ENCODE assay signal across 26 mouse cellular contexts in the genomic region with DNA sequence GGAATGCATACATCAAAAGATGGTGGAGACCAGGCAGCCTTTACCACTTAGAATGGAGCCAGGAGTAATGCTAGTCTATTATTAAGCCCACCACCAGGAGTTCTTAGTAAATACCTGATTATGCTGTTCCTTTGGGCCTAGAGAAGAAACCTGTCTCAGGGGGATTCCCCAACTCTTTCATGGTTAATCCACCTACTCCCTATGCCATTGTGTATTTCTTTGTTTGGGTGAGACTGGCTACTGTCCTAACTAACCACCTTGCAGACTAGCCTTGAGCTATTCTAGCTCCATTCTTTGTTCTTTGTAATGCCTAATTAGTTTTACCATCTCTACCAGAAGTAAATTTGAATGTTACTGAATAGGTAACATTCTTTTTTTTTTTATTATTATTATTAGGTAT.
"Had no signal": no experiment of that assay in that cellular context is flagged by ENCODE, and none has a peak within 500 bp of the region (broad histone marks: within the 10 kb centered on the region; RNA-seq: fewer than 3 reads in every experiment).

No protein-coding gene starts in this region.

- H3K9me3 ChIP-seq: embryonic facial prominence, embryonic 10.5 days; embryonic facial prominence, embryonic 12.5 days; embryonic facial prominence, embryonic 13.5 days; embryonic facial prominence, embryonic 15.5 days; forebrain, embryonic 10.5 days; forebrain, embryonic 12.5 days; forebrain, embryonic 13.5 days; forebrain, embryonic 15.5 days; heart, embryonic 10.5 days had no signal

- DNase-seq: cerebellum, adult 9-11 months; cerebellum, postnatal 10 days; cerebellum, postnatal 14 days; cerebellum, postnatal 25 days; cerebellum, postnatal 36 days; embryo, embryonic 11 days; forebrain, postnatal 0 days; gastrocnemius, adult 2 months; gastrocnemius, postnatal 10 days; gastrocnemius, postnatal 14 days; gastrocnemius, postnatal 25 days; gastrocnemius, postnatal 36 days; heart, adult 18-20 months; heart, adult 2 months had no signal

- ATAC-seq: forebrain, embryonic 13.5 days; forebrain, embryonic 14.5 days; forebrain, embryonic 15.5 days; forebrain, embryonic 16.5 days; forebrain, postnatal 0 days had no signal

- H3K36me3 ChIP-seq: embryonic facial prominence, embryonic 10.5 days; embryonic facial prominence, embryonic 12.5 days; embryonic facial prominence, embryonic 13.5 days; embryonic facial prominence, embryonic 15.5 days; forebrain, embryonic 10.5 days; forebrain, embryonic 12.5 days; forebrain, embryonic 15.5 days; heart, embryonic 10.5 days had no signal

- H3K4me3 ChIP-seq: embryonic facial prominence, embryonic 10.5 days; embryonic facial prominence, embryonic 12.5 days; embryonic facial prominence, embryonic 13.5 days; embryonic facial prominence, embryonic 15.5 days; erythroblast, embryonic 14.5 days; forebrain, embryonic 10.5 days; forebrain, embryonic 12.5 days; forebrain, embryonic 13.5 days; forebrain, embryonic 15.5 days; gastrocnemius, adult 2 months; heart, adult 2 months; heart, embryonic 10.5 days had no signal

- H3K27ac ChIP-seq: embryonic facial prominence, embryonic 10.5 days; embryonic facial prominence, embryonic 12.5 days; embryonic facial prominence, embryonic 13.5 days; embryonic facial prominence, embryonic 15.5 days; forebrain, embryonic 10.5 days; forebrain, embryonic 12.5 days; forebrain, embryonic 13.5 days; forebrain, embryonic 15.5 days; gastrocnemius, adult 2 months; heart, adult 2 months; heart, embryonic 10.5 days had no signal

- H3K9ac ChIP-seq: embryonic facial prominence, embryonic 12.5 days; embryonic facial prominence, embryonic 13.5 days; embryonic facial prominence, embryonic 15.5 days; forebrain, embryonic 12.5 days; forebrain, embryonic 13.5 days; forebrain, embryonic 15.5 days; forebrain, postnatal 0 days had no signal

- H3K4me1 ChIP-seq: embryonic facial prominence, embryonic 10.5 days; embryonic facial prominence, embryonic 12.5 days; embryonic facial prominence, embryonic 13.5 days; embryonic facial prominence, embryonic 15.5 days; forebrain, embryonic 10.5 days; forebrain, embryonic 12.5 days; forebrain, embryonic 13.5 days; forebrain, embryonic 15.5 days; heart, embryonic 10.5 days had no signal
